Mouse (Mus musculus): ENCODE measurements at regions not wholly inside any gene's neighbourhood (a gene's known extent, or its start where the extent isn't known, plus 50 kb on each side); places are given as distances from the start of the nearest gene placed in this dataset.

- in situ Hi-C loops (cut with MboI, MseI), result no loop called here
These were observed 68.5 kb upstream of the Tbx3 start for GRCm38 (mm10) chr5:119602001-119602400.

GRCm38 (mm10) chr5:119605444-119605843, 65.0 kb upstream of the Tbx3 start:
- in situ Hi-C loops (cut with MboI, MseI), result no loop called here

GRCm38 (mm10) chr5:119613413-119613812, 57.1 kb upstream of the Tbx3 start:
- in situ Hi-C loops (cut with MboI, MseI), result no loop called here

- in situ Hi-C loops (cut with MboI, MseI), result no loop called here
These were observed 56.3 kb upstream of the Tbx3 start for GRCm38 (mm10) chr5:119613981-119614770.

- in situ Hi-C loops (cut with MboI, MseI), result no loop called here
These were observed 54.8 kb upstream of the Tbx3 start for GRCm38 (mm10) chr5:119615681-119616080.

- in situ Hi-C loops (cut with MboI, MseI), result no loop called here
These were observed 52.6 kb upstream of the Tbx3 start for GRCm38 (mm10) chr5:119617856-119618255.

- in situ Hi-C loops (cut with MboI, MseI), result no loop called here
These were observed 50.6 kb upstream of the Tbx3 start for GRCm38 (mm10) chr5:119619906-119620305.

Data from T-helper 2 cell (primary cell).